Mouse (Mus musculus): ENCODE data around the gene 1700020D05Rik.

1700020D05Rik gene

GRCm38 (mm10) chr19:5503687-5504086, at the start of gene 1700020D05Rik:
Gene 1700020D05Rik (minus strand): TSS chr19:5503787.
- no peak for DNase-seq

- no peak for DNase-seq
These were observed 44.0 kb upstream of the 1700020D05Rik start for GRCm38 (mm10) chr19:5547471-5548056.

GRCm38 (mm10) chr19:5544031-5544430, 40.4 kb upstream of the 1700020D05Rik start:
- DNase-seq: no peak

- DNase-seq: no peak
These were observed 39.8 kb upstream of the 1700020D05Rik start for GRCm38 (mm10) chr19:5543362-5543761.

- no peak for DNase-seq
These were observed 35.2 kb upstream of the 1700020D05Rik start for GRCm38 (mm10) chr19:5538786-5539185.

GRCm38 (mm10) chr19:5532520-5532919, 28.9 kb upstream of the 1700020D05Rik start:
- no peak for DNase-seq

- no peak for DNase-seq
These were observed 26.5 kb upstream of the 1700020D05Rik start for GRCm38 (mm10) chr19:5530138-5530524.

GRCm38 (mm10) chr19:5529325-5530137, 25.9 kb upstream of the 1700020D05Rik start:
- DNase-seq: peak; percentile 91

GRCm38 (mm10) chr19:5525204-5525603, 21.6 kb upstream of the 1700020D05Rik start:
- DNase-seq: no peak

- no peak for DNase-seq
These were observed 15.1 kb upstream of the 1700020D05Rik start for GRCm38 (mm10) chr19:5518721-5519120.

- no peak for DNase-seq
These were observed 13.4 kb upstream of the 1700020D05Rik start for GRCm38 (mm10) chr19:5516906-5517505.

GRCm38 (mm10) chr19:5515840-5516777, 12.5 kb upstream of the 1700020D05Rik start:
- DNase-seq: no peak

GRCm38 (mm10) chr19:5513005-5513349, 9.4 kb upstream of the 1700020D05Rik start:
- no peak for DNase-seq

GRCm38 (mm10) chr19:5512091-5513004, 8.8 kb upstream of the 1700020D05Rik start:
- no peak for DNase-seq

- no peak for DNase-seq
These were observed 7.6 kb upstream of the 1700020D05Rik start for GRCm38 (mm10) chr19:5511074-5511632.

GRCm38 (mm10) chr19:5510031-5511026, 6.7 kb upstream of the 1700020D05Rik start, which contains the start of gene Snx32:
Gene Snx32 (minus strand): TSS chr19:5510538.
- peak; percentile 99 for DNase-seq

GRCm38 (mm10) chr19:5500330-5500875, 3.2 kb downstream of the 1700020D05Rik start:
- no peak for DNase-seq

GRCm38 (mm10) chr19:5496052-5496370, 7.6 kb downstream of the 1700020D05Rik start:
- DNase-seq: no peak

GRCm38 (mm10) chr19:5495353-5496051, 8.1 kb downstream of the 1700020D05Rik start:
- no peak for DNase-seq

All from right cerebral cortex, adult 18-20 months (tissue).